Mouse (Mus musculus) heart, embryonic 16.5 days (tissue): ENCODE data around the gene Pacsin3. TPM values are rescaled to one million over a fixed set of nuclear protein-coding genes. Genes with fewer than 3 reads are reported as not detected.
"Not testable (repeated sequence)": the region's sequence is repeated elsewhere in the genome, so short reads cannot be mapped to it uniquely, and the experiment has no call there.

Experiments used
- ATAC-seq: fragments of 200-750 bp; cut with Nextera tagmentation; replicated peaks from 2 replicates; pipeline ENCODE4 v1.8.0; 2017; ENCODE audit warnings: moderate number of reproducible peaks; ENCODE audit not compliant: insufficient read depth, low FRiP score; ENCODE audit errors: extremely low read depth
- H3K27ac ChIP-seq: fragments of 300-500 bp; sonication (generic); 2 replicates; pipeline ENCODE4 v1.5.1; 2014; ENCODE audit warnings: mild to moderate bottlenecking, low read length, control low read depth, moderate library complexity
- H3K27me3 ChIP-seq: fragments of 300-500 bp; sonication (generic); 2 replicates; pipeline ENCODE4 v1.6.1; 2014; ENCODE audit warnings: low read length, mixed read lengths; ENCODE audit not compliant: control insufficient read depth, insufficient read depth
- H3K36me3 ChIP-seq: fragments of 300-500 bp; sonication (generic); 2 replicates; pipeline ENCODE4 v1.6.1; 2014; ENCODE audit not compliant: control insufficient read depth, insufficient read depth
- H3K4me1 ChIP-seq: fragments of 300-500 bp; sonication (generic); 2 replicates; pipeline ENCODE4 v1.6.1; 2014; ENCODE audit warnings: low read length, mixed read lengths; ENCODE audit not compliant: control insufficient read depth, insufficient read depth
- H3K4me2 ChIP-seq: fragments of 300-500 bp; sonication (generic); 2 replicates; pipeline ENCODE4 v1.6.1; 2014; ENCODE audit warnings: low read depth, mild to moderate bottlenecking, control low read depth, low read length
- H3K4me3 ChIP-seq: fragments of 300-500 bp; sonication (generic); 2 replicates; pipeline ENCODE4 v1.5.1; 2014; ENCODE audit warnings: mild to moderate bottlenecking, control low read depth, low read length
- H3K9ac ChIP-seq: fragments of 300-500 bp; sonication (generic); 2 replicates; pipeline ENCODE4 v1.6.1; 2014; ENCODE audit warnings: low read length, control low read depth
- H3K9me3 ChIP-seq: fragments of 300-500 bp; sonication (generic); replicated peaks from 2 replicates; pipeline ENCODE4 v1.6.1; 2016; ENCODE audit warnings: low read length; ENCODE audit not compliant: control insufficient read depth
- WGBS: fragments of 180-500 bp; shearing (Covaris S2); extraction: QIAGEN DNeasy Blood & Tissue Kit; methylation state at CpG from one replicate; pipeline ENCODE4 v1.1.7; 2014; 5-methylcytosine and 5-hydroxymethylcytosine counted together
- polyA plus RNA-seq: library from polyadenylated mRNA; unstranded; fragments of >200 nt; fragmentation: Nextera tagmentation; extraction: Ambion mirVana; gene quantifications from 2 replicates; pipeline ENCODE4 v1.2.1, GENCODE M21; 2015

The Pacsin3 gene
- polyA plus RNA-seq, 1 experiment from 2014 or later, result 60.4 TPM

DNA sequence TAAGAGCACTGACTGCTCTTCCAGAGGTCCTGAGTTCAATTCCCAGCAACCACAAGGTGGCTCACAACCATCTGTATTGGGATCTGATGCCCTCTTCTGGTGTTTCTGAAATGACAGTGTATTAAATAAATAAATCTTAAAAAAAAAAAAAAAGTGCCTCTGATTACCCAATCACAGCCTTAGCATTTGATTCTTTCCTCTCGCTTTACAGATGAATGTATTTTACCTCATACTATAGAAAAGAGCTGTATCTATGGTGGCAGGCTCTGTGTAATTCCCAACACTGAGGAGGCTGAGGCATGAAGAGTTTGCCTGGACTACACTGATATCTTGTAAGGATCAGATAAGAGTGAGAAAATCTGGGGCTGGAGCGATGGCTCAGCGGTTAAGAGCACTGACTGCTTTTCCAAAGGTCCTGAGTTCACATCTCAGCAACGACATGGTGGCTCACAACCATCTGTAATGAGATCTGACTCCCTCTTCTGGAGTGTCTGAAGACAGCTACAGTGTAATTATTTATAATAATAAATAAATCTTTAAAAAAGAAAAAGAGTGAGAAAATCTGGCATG lies 18.2 kb upstream of the Pacsin3 start:
- 12% methylated on average over 4 of the region's 4 CpGs for whole genome bisulfite sequencing
- H3K4me1 ChIP-seq, result not testable (repeated sequence)

DNA sequence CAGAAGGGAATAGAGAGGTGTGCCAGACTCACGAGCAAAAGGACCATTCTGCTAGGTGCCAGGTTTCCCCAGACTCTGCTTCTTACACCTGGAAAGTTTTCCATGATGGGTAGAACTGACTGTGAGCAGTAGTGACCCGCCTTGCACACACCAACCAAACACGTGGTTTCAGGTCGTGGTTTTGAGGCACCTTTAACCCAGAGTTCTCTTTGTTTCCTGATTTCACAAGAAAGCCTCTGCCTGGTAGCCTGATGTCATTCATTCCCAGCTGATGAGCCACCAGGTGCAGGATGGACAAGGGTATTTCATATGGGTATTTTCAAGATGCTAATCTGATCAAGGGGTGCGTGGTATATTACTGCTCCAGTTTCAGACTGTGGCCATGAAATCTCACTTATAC lies 13.2 kb upstream of the Pacsin3 start:
- ATAC-seq, result no peak
- Histone ChIP-seq H3K9ac (no peak overlapping the region), H3K27me3 (no peaks in the 10 kb centered on the region), H3K4me1 (no peaks in the 10 kb centered on the region), H3K9me3 (no peaks in the 10 kb centered on the region), H3K27ac (no peak overlapping the region), H3K4me3 (no peak overlapping the region), H3K4me2 (no peak overlapping the region), H3K36me3 (no peaks in the 10 kb centered on the region)
- WGBS, result 63% methylated on average over 5 of the region's 5 CpGs

More for the DNA sequence above, 18.2 kb upstream of the Pacsin3 start:
- Histone ChIP-seq H3K9ac (peak overlapping the region; percentile 74; the same call in 1 of the 2 replicates), H3K4me3 (peak overlapping the region; percentile 72), H3K4me2 (peak overlapping the region; percentile 90), H3K27ac (peak overlapping the region; percentile 95)
- H3K27me3 ChIP-seq, H3K9me3 ChIP-seq, H3K36me3 ChIP-seq: not testable (repeated sequence)
- ATAC-seq, result peak; percentile 10; the same call in 1 of the 2 replicates

DNA sequence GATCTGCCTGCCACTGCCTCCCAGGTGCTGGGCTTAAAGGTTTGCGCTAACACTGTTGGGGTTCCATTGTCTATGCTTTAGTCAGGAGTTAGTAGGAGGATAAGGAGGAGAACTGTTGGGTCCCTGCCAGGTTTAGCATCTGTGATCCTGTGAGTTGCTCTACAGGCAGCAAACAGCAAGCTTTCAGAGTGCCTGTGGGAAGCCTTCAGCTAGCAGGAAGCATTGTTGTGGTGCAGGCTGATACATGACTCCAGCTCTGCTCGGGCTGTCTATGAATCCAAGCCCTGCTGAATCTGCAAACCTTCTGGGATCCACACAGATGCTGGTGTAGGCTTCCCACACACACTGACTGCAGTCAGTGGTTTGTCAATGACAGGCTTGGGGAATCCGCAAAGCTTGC lies 12.3 kb upstream of the Pacsin3 start:
- no peak overlapping the region for H3K4me3 ChIP-seq
- 60% methylated on average over 3 of the region's 3 CpGs for WGBS

DNA sequence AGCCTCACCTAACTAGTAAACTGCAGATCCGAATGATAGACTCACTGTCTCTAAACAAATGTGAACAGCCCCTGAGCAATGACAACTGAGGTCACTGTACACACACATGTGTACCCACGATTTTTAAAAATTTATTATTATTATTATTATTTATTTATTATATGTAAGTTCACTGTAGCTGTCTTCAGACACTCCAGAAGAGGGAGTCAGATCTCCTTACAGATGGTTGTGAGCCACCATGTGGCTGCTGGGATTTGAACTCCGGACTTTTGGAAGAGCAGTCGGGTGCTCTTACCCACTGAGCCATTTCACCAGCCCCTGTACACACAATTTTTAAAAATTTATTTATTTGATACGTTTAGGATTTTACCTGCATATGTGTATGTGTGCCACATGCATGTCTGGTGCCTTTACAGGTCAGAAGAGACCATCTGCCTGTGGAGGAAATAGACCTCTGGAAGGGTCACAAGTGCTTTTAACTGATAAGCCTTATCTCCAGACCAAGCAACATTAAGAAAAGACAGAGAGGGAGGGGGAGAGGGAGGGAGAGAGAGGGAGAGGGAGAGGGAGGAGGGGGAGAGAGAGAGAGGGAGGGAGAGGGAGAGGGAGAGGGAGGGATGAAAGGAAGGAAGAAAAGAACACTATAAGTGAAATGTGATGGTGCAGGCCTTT lies 11.1 kb upstream of the Pacsin3 start:
- Histone ChIP-seq H3K4me1 (no peaks in the 10 kb centered on the region), H3K9me3 (no peaks in the 10 kb centered on the region), H3K27ac (no peak overlapping the region), H3K27me3 (no peaks in the 10 kb centered on the region), H3K9ac (no peak overlapping the region), H3K4me3 (no peak overlapping the region), H3K36me3 (no peaks in the 10 kb centered on the region), H3K4me2 (no peak overlapping the region)
- ATAC-seq, result no peak
- WGBS, result 71% methylated on average over 5 of the region's 5 CpGs

More for the DNA sequence above, 12.3 kb upstream of the Pacsin3 start:
- H3K4me1 ChIP-seq, result no peaks in the 10 kb centered on the region
- no peaks in the 10 kb centered on the region for H3K27me3 ChIP-seq
- H3K9me3 ChIP-seq, result no peaks in the 10 kb centered on the region
- H3K4me2 ChIP-seq, result no peak overlapping the region
- H3K9ac ChIP-seq, result no peak overlapping the region
- no peak for ATAC-seq
- no peaks in the 10 kb centered on the region for H3K36me3 ChIP-seq
- H3K27ac ChIP-seq, result no peak overlapping the region

DNA sequence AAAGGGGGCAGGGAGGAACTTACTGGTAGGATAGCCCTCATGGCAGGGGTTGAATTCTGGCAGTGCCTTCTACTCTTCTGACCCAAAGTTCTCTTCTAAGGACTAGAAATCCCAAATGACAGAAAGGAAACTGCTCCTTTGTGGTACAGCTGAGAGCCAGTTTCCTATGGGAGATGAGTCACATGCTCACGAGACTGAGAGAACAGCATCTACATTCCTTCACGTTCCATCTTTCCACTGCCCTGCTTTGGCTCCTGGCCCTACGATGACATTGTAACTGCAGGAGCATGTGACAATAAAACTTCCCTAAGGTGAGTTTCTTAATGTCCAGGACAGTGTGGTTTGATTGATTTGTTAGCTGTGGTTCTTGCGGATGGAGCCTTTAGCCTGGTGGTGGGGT lies 7.4 kb upstream of the Pacsin3 start:
- no peaks in the 10 kb centered on the region for H3K9me3 ChIP-seq
- no peak overlapping the region for H3K4me3 ChIP-seq
- H3K4me1 ChIP-seq, result 0 out of 2 replicates have a peak, but pooled peaks cover 3% of the 10 kb centered on the region
- no peaks in the 10 kb centered on the region; the same call in 1 of the 2 replicates for H3K27me3 ChIP-seq
- no peak overlapping the region for H3K27ac ChIP-seq
- no peaks in the 10 kb centered on the region for H3K36me3 ChIP-seq
- no peak overlapping the region for H3K9ac ChIP-seq
- WGBS, result 71% methylated on average over 4 of the region's 4 CpGs
- ATAC-seq, result no peak
- no peak overlapping the region for H3K4me2 ChIP-seq

DNA sequence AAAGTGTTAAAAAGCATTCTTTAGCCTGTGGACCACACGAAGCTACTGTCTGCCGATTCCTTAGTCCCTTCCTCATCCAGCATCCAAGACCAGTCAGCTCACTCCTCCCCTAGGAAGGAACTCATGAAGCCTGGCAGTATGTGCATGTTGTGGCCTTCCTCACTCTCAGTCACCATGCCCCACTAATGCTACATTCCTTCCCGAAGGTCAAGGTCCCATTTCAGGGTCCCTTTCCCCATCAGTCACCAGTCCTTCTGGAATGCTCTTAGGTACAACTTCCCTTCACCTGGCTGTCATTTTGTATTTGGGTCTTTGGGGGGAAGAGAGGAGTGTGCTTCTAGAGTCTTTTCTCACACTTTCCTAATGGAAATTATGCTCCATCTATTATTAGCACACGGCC lies 3.8 kb upstream of the Pacsin3 start:
- peak overlapping the region; percentile 46 for H3K27ac ChIP-seq
- no peak overlapping the region for H3K4me3 ChIP-seq
- 44% methylated on average over 4 of the region's 4 CpGs for WGBS
- peaks cover 5% of the 10 kb centered on the region; the same call in 1 of the 2 replicates for H3K27me3 ChIP-seq
- no peak for ATAC-seq
- no peaks in the 10 kb centered on the region for H3K36me3 ChIP-seq
- H3K4me1 ChIP-seq, result peaks cover 10% of the 10 kb centered on the region; the same call in 1 of the 2 replicates
- no peak overlapping the region for H3K4me2 ChIP-seq
- no peaks in the 10 kb centered on the region for H3K9me3 ChIP-seq
- H3K9ac ChIP-seq, result no peak overlapping the region

DNA sequence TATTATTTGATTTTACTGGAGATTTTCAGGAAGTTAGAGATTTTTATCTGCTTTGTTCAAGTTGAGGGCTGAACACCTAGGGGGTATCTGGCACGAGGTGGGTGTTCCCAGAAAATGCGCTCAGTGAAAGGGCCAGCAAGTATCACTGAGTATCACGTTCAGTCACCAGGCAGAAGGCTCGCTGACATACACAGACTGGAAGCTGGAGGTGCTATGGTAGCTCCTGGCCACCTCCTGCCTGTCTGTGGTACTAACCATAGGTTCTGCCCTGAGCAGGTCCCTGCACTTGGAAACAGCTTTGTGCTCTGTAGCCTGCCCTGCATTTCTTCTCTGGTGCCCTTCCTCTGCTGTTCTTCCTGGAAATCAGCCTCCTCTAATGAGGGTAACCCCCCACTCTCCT lies 3.2 kb upstream of the Pacsin3 start:
- Histone ChIP-seq H3K27ac (peak overlapping the region; percentile 46), H3K4me2 (no peak overlapping the region), H3K4me3 (no peak overlapping the region), H3K9me3 (no peaks in the 10 kb centered on the region), H3K27me3 (peaks cover 5% of the 10 kb centered on the region; the same call in 1 of the 2 replicates), H3K4me1 (peaks cover 12% of the 10 kb centered on the region; the same call in 1 of the 2 replicates), H3K9ac (no peak overlapping the region), H3K36me3 (no peaks in the 10 kb centered on the region)
- WGBS, result 46% methylated on average over 4 of the region's 4 CpGs
- no peak for ATAC-seq

DNA sequence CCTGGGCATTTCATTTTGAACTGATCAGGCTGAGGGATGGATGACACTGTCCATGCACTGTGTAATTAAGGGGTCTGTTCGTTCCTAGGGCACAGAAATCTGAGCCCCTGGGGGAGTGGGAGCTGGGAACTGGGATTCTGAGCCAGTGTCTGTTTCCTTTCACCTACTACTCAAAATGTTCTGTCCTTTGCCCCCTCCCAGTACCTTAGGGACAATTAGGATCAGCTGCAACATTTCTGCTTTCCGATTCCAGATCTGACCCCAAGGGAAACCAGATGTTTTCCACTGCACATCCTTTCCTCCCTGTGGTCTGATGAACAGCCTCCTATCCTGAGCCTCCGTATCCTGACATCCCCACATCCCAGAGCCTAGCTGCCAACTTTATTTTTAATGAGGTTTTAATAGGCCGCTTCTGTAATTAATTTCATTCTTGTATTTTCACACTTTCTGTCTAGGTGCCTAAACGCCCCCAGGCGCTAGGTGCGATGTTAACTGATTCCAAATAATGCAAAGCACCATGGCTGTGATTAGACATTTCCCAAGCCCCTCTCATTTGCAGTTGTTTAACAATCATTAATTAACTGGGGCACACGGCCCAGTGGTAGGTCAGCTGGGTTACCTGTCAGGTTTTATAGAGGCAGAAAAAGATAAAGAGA lies 901 bp upstream of the Pacsin3 start:
- no peak for ATAC-seq
- H3K27ac ChIP-seq, result no peak overlapping the region
- H3K9ac ChIP-seq, result no peak overlapping the region; the same call in 1 of the 2 replicates
- no peaks in the 10 kb centered on the region for H3K36me3 ChIP-seq
- peak overlapping the region; percentile 71 for H3K4me2 ChIP-seq
- peaks cover 5% of the 10 kb centered on the region; the same call in 1 of the 2 replicates for H3K27me3 ChIP-seq
- WGBS, result 55% methylated on average over 8 of the region's 8 CpGs
- no peaks in the 10 kb centered on the region for H3K9me3 ChIP-seq
- H3K4me3 ChIP-seq, result no peak overlapping the region; the same call in 1 of the 2 replicates
- H3K4me1 ChIP-seq, result peaks cover 29% of the 10 kb centered on the region
